Mouse (Mus musculus): ENCODE measurements at regions not wholly inside any gene's neighbourhood (a gene's known extent, or its start where the extent isn't known, plus 50 kb on each side); places are given as distances from the start of the nearest gene placed in this dataset.

DNA sequence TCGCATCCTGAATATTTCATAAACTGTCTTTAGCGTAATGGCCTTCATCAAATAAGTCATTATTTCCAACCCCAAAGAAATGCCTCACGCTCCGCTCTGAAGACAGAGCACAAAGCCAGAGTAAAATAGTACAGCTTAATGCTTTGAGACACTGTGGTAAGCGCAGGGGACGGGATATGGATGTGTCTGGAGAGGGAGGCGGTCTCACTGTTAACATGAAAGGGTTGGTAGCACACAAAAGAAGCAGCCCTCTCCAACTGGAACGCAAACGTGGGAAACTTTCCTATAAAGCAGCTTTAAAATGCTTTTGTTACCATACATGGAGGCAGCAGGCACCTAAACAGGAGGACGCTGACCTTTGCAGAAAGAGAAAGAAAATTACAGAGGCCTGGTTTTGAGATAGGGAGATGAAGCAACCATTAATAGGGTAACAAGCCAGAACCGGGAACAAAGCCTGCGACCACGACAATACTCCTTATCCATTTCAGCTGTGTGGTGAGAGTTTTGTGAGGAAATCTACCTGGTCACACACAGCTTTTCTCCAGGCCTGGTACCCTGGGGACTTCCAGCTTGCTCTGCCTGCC lies 284.8 kb upstream of the Map3k7 start:
- H3K4me1 ChIP-seq (replicated peaks), result no peaks in the 10 kb centered on the region
- no peak overlapping the region for H3K27ac ChIP-seq
- no peaks in the 10 kb centered on the region for H3K9me3 ChIP-seq (replicated peaks)
- 82% methylated on average over 13 of the region's 13 CpGs for WGBS
- no peak overlapping the region for H3K9ac ChIP-seq
- H3K4me2 ChIP-seq, result no peak overlapping the region
- no peak for ATAC-seq (replicated peaks; ENCODE audit: insufficient number of reproducible peaks, insufficient read depth, low FRiP score, low read depth)
- H3K36me3 ChIP-seq, result no peaks in the 10 kb centered on the region
- no peak overlapping the region for H3K4me3 ChIP-seq
- H3K27me3 ChIP-seq, result no peaks in the 10 kb centered on the region

DNA sequence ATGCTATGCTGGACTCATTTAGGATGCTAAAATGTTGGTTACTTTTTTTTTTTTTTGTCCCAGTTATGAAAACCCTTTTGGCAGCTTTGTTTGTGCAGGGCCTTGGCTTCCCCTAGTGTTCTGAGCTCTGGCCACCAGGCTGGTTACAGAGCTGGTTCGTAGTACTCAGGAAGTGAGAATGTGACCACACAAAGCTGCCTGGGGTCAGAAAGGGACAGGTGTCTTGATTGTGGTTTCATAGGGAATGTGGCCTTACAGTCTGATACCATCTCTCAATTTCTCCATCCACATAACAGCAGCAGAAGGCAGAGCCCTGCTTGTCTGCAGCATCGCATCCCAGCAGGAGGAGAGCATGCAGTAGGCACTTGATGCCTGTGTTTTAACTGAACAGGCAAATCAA lies 282.9 kb upstream of the Map3k7 start:
- WGBS, result 79% methylated on average over 2 of the region's 2 CpGs
- ATAC-seq (replicated peaks; ENCODE audit: insufficient number of reproducible peaks, insufficient read depth, low FRiP score, low read depth), result no peak

DNA sequence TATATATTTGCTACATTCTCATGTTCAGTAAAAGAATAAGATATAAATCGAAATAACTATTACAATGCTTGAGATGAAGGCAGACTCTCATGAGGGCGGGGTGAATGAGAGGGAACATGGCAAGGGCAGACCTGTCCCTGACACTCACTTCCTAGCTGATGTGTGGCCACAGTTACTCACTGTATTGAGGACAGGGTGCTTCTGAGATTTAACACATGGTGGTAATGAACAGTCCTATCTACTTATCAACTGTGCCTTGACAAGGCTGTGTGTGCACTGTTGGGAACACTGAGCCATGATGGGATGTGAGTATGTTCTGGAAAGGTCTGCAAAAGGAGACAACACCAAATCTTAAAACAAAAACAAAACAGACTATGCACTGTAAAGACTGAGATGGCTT lies 274.8 kb upstream of the Map3k7 start:
- no peaks in the 10 kb centered on the region for H3K4me1 ChIP-seq (replicated peaks)
- H3K9ac ChIP-seq, result no peak overlapping the region
- H3K27ac ChIP-seq, result no peak overlapping the region
- H3K27me3 ChIP-seq, result no peaks in the 10 kb centered on the region
- 73% methylated on average over 2 of the region's 2 CpGs for WGBS
- H3K36me3 ChIP-seq, result no peaks in the 10 kb centered on the region
- no peak for ATAC-seq (replicated peaks; ENCODE audit: insufficient number of reproducible peaks, insufficient read depth, low FRiP score, low read depth)
- no peak overlapping the region for H3K4me2 ChIP-seq
- no peaks in the 10 kb centered on the region for H3K9me3 ChIP-seq (replicated peaks)
- H3K4me3 ChIP-seq, result no peak overlapping the region

More for the DNA sequence above, 282.9 kb upstream of the Map3k7 start:
- Histone ChIP-seq H3K4me2 (no peak overlapping the region), H3K9me3 (replicated peaks) (no peaks in the 10 kb centered on the region), H3K9ac (no peak overlapping the region), H3K36me3 (no peaks in the 10 kb centered on the region), H3K27ac (no peak overlapping the region), H3K27me3 (no peaks in the 10 kb centered on the region), H3K4me3 (no peak overlapping the region), H3K4me1 (replicated peaks) (no peaks in the 10 kb centered on the region)

GRCm38 (mm10) chr4:31697769-31698505 lies 266.0 kb upstream of the Map3k7 start:
- H3K4me2 ChIP-seq, result no peak overlapping the region
- ATAC-seq (replicated peaks; ENCODE audit: insufficient number of reproducible peaks, insufficient read depth, low FRiP score, low read depth), result no peak
- WGBS, result 63% methylated on average over 9 of the region's 9 CpGs

GRCm38 (mm10) chr4:31698506-31698782 lies 265.5 kb upstream of the Map3k7 start:
- ATAC-seq (replicated peaks; ENCODE audit: insufficient number of reproducible peaks, insufficient read depth, low FRiP score, low read depth), result no peak
- H3K4me3 ChIP-seq, result no peak overlapping the region
- no peak overlapping the region for H3K9ac ChIP-seq
- WGBS, result 58% methylated on average over 4 of the region's 4 CpGs
- no peak overlapping the region for H3K4me2 ChIP-seq
- no peaks in the 10 kb centered on the region for H3K9me3 ChIP-seq (replicated peaks)
- H3K4me1 ChIP-seq (replicated peaks), result no peaks in the 10 kb centered on the region
- H3K27ac ChIP-seq, result no peak overlapping the region
- H3K27me3 ChIP-seq, result no peaks in the 10 kb centered on the region
- no peaks in the 10 kb centered on the region for H3K36me3 ChIP-seq

More at GRCm38 (mm10) chr4:31697769-31698505, 266.0 kb upstream of the Map3k7 start:
- Histone ChIP-seq H3K4me1 (replicated peaks) (no peaks in the 10 kb centered on the region), H3K27me3 (no peaks in the 10 kb centered on the region), H3K4me3 (no peak overlapping the region), H3K36me3 (no peaks in the 10 kb centered on the region), H3K9ac (no peak overlapping the region), H3K27ac (no peak overlapping the region), H3K9me3 (replicated peaks) (no peaks in the 10 kb centered on the region)

- H3K4me1 ChIP-seq (replicated peaks), result no peaks in the 10 kb centered on the region
- H3K4me2 ChIP-seq, result no peak overlapping the region
- H3K4me3 ChIP-seq, result no peak overlapping the region
- no peak overlapping the region for H3K27ac ChIP-seq
- WGBS, result 80% methylated on average over 5 of the region's 5 CpGs
- no peak overlapping the region for H3K9ac ChIP-seq
- no peaks in the 10 kb centered on the region for H3K36me3 ChIP-seq
- H3K9me3 ChIP-seq (replicated peaks), result no peaks in the 10 kb centered on the region
- ATAC-seq (replicated peaks; ENCODE audit: insufficient number of reproducible peaks, insufficient read depth, low FRiP score, low read depth), result no peak
- H3K27me3 ChIP-seq, result no peaks in the 10 kb centered on the region
Observed at GRCm38 (mm10) chr4:31699296-31699695, 264.6 kb upstream of the Map3k7 start.

DNA sequence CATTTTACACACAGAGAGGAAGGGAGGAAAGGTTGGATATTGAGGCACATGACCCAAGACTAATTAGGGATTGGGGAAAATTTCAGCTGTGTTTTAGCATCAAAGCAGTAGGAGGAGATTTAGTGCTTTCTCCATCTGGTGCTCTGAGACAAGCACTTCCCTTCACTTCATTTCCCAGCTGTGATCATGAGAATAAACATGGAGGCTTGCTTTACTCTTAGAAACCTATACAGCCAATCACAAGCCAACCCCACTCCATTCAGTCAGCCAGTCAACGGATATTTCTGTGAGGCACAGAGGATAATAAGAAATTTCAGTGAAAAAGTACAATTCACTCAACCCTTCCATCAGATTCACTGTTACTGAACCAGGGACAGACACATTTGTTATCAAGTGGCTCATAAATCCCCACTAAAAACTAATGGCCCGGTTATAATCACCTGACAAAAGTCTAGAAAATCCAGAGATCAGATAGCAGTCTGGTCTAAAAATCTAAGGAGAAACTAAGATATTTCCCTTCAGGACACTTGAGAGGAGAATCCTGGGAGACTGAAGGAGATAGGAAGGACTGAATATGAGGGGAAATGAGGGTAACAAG lies 249.7 kb upstream of the Map3k7 start:
- no peaks in the 10 kb centered on the region for H3K36me3 ChIP-seq
- no peaks in the 10 kb centered on the region for H3K4me1 ChIP-seq (replicated peaks)
- no peak overlapping the region for H3K4me3 ChIP-seq
- H3K27me3 ChIP-seq, result no peaks in the 10 kb centered on the region
- H3K27ac ChIP-seq, result no peak overlapping the region
- no peak overlapping the region for H3K9ac ChIP-seq
- whole genome bisulfite sequencing, result 71% methylated on average over 2 of the region's 2 CpGs
- no peak overlapping the region for H3K4me2 ChIP-seq
- no peaks in the 10 kb centered on the region for H3K9me3 ChIP-seq (replicated peaks)
- ATAC-seq (replicated peaks; ENCODE audit: insufficient number of reproducible peaks, insufficient read depth, low FRiP score, low read depth), result no peak

- Histone ChIP-seq H3K9me3 (replicated peaks) (no peaks in the 10 kb centered on the region), H3K27me3 (no peaks in the 10 kb centered on the region), H3K36me3 (no peaks in the 10 kb centered on the region), H3K27ac (no peak overlapping the region), H3K9ac (no peak overlapping the region), H3K4me3 (no peak overlapping the region), H3K4me1 (replicated peaks) (no peaks in the 10 kb centered on the region), H3K4me2 (no peak overlapping the region)
- 69% methylated on average over 7 of the region's 7 CpGs for WGBS
- no peak for ATAC-seq (replicated peaks; ENCODE audit: insufficient number of reproducible peaks, insufficient read depth, low FRiP score, low read depth)
Observed at GRCm38 (mm10) chr4:31723501-31723900, 240.4 kb upstream of the Map3k7 start.

DNA sequence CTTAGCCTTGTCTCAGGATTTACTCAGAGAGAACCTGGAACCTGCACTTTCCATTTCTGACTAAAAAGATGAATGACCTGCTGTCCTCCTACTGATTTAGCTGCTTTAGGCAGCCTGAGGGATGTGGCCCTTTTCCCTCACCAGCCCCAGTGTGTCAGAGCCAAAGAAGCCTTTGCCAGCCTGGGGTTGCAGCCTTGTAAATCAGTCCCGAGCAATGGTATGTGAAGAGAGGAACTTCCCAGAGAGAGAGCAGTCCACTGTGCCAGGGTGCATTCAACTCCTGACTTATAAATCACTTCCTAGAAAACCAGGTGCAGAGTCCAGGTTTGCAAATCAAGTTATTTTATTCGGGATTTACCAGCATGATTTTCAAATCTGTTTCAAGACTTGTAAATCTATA lies 239.5 kb upstream of the Map3k7 start:
- H3K4me2 ChIP-seq, result no peak overlapping the region
- no peaks in the 10 kb centered on the region for H3K27me3 ChIP-seq
- H3K4me1 ChIP-seq (replicated peaks), result no peaks in the 10 kb centered on the region
- WGBS, result 55% methylated on average over 2 of the region's 2 CpGs
- H3K9ac ChIP-seq, result no peak overlapping the region
- no peaks in the 10 kb centered on the region for H3K9me3 ChIP-seq (replicated peaks)
- H3K36me3 ChIP-seq, result no peaks in the 10 kb centered on the region
- no peak for ATAC-seq (replicated peaks; ENCODE audit: insufficient number of reproducible peaks, insufficient read depth, low FRiP score, low read depth)
- no peak overlapping the region for H3K4me3 ChIP-seq
- no peak overlapping the region for H3K27ac ChIP-seq

DNA sequence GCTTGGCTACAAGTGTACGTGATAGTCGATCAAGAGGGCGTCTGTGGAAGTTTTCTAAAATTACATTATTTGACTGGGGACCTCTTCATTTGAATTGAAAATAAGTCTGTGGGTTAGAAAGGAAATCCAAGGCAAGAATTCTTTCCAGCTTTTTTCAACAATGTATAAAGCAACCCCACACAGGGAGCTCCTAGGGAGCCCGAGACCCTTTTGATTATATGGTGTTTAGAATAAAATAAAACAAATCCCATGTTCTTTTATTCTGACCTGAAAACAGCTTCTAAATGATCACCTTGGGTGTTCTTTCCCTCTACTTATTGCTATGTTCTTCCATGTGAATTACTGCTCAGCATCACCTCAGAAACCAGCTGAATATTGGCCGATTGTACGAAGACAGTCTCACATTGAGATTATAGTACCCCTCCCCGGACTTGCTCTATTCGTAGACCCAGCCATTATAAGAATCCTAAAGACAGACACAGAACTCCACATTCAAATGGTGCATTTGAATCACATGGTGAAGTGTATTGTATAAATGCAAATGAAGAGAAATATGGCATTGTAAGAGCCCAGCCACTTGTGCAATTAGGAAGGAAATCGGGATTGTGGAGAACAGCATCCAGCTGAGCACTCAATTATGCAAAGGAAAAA lies 236.3 kb upstream of the Map3k7 start:
- Histone ChIP-seq H3K27ac (no peak overlapping the region), H3K4me1 (replicated peaks) (no peaks in the 10 kb centered on the region), H3K4me2 (no peak overlapping the region), H3K36me3 (no peaks in the 10 kb centered on the region), H3K4me3 (no peak overlapping the region), H3K27me3 (no peaks in the 10 kb centered on the region), H3K9ac (no peak overlapping the region), H3K9me3 (replicated peaks) (no peaks in the 10 kb centered on the region)
- 86% methylated on average over 9 of the region's 9 CpGs for WGBS
- no peak for ATAC-seq (replicated peaks; ENCODE audit: insufficient number of reproducible peaks, insufficient read depth, low FRiP score, low read depth)

- Histone ChIP-seq H3K9ac (no peak overlapping the region), H3K4me3 (no peak overlapping the region), H3K4me1 (replicated peaks) (no peaks in the 10 kb centered on the region), H3K9me3 (replicated peaks) (no peaks in the 10 kb centered on the region), H3K27me3 (no peaks in the 10 kb centered on the region), H3K36me3 (no peaks in the 10 kb centered on the region), H3K4me2 (no peak overlapping the region), H3K27ac (no peak overlapping the region)
- ATAC-seq (replicated peaks; ENCODE audit: insufficient number of reproducible peaks, insufficient read depth, low FRiP score, low read depth), result no peak
- WGBS, result 90% methylated on average over 3 of the region's 3 CpGs
Observed at GRCm38 (mm10) chr4:31728149-31728516, 235.8 kb upstream of the Map3k7 start.

DNA sequence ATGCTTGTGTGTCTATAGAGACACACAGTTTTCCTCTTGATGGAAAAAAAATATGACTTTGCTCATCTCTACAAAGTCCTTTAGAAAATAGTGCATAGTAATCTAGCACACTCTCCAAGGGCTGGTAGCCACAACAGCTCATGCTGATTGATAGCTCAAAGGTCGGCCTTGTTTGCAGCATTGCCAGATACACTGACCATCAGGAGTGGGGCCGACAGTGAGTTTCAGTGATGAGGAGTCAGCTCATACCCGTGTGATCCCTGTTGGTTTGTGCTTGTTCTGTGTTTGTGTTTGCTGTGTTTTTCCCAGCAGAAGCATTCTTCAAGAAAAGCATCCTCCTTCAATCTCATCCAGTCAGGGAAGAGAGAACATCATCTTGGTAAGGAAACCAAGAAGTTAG lies 220.1 kb upstream of the Map3k7 start:
- Histone ChIP-seq H3K27ac (no peak overlapping the region), H3K4me1 (replicated peaks) (no peaks in the 10 kb centered on the region), H3K4me3 (no peak overlapping the region), H3K9ac (no peak overlapping the region), H3K9me3 (replicated peaks) (no peaks in the 10 kb centered on the region), H3K4me2 (no peak overlapping the region), H3K36me3 (no peaks in the 10 kb centered on the region), H3K27me3 (no peaks in the 10 kb centered on the region)
- no peak for ATAC-seq (replicated peaks; ENCODE audit: insufficient number of reproducible peaks, insufficient read depth, low FRiP score, low read depth)
- WGBS, result 65% methylated on average over 3 of the region's 3 CpGs
